Mouse (Mus musculus) neural tube, embryonic 11.5 days (tissue): ENCODE data around the gene Baiap2l2. TPM values are rescaled to one million over a fixed set of nuclear protein-coding genes. Genes with fewer than 3 reads are reported as not detected.

Source experiments
- ATAC-seq: fragments of 200-750 bp; cut with Nextera tagmentation; 2 replicates; pipeline ENCODE4 v1.8.0; 2017; ENCODE audit warnings: moderate number of reproducible peaks, mild to moderate bottlenecking, moderate TSS enrichment, moderate library complexity; ENCODE audit not compliant: insufficient read depth, low FRiP score, low TSS enrichment
- DNase-seq: peaks from one replicate; pipeline ENCODE4 v3.0.0-alpha.2; 2015; ENCODE audit warnings: low spot score
- H3K27ac ChIP-seq: fragments of 300-500 bp; sonication (generic); 2 replicates; pipeline ENCODE4 v1.5.1; 2014; ENCODE audit warnings: low read depth, mild to moderate bottlenecking, low read length
- H3K27me3 ChIP-seq: fragments of 300-500 bp; sonication (generic); 2 replicates; pipeline ENCODE4 v1.6.1; 2014; ENCODE audit warnings: mild to moderate bottlenecking, low read length, mixed read lengths; ENCODE audit not compliant: control insufficient read depth, insufficient read depth
- H3K36me3 ChIP-seq: fragments of 300-500 bp; sonication (generic); 2 replicates; pipeline ENCODE4 v1.6.1; 2014; ENCODE audit warnings: mild to moderate bottlenecking, low read length, moderate library complexity, mixed read lengths; ENCODE audit not compliant: control insufficient read depth, insufficient read depth
- H3K4me1 ChIP-seq: fragments of 300-500 bp; sonication (generic); 2 replicates; pipeline ENCODE4 v1.6.1; 2014; ENCODE audit warnings: low read length, mixed read lengths; ENCODE audit not compliant: control insufficient read depth, insufficient read depth
- H3K4me2 ChIP-seq: fragments of 300-500 bp; sonication (generic); 2 replicates; pipeline ENCODE4 v1.6.1; 2014; ENCODE audit warnings: low read depth, mild to moderate bottlenecking, moderate library complexity
- H3K4me3 ChIP-seq: fragments of 300-500 bp; sonication (generic); 2 replicates; pipeline ENCODE4 v1.5.1; 2014; ENCODE audit warnings: low read depth, low read length
- H3K9ac ChIP-seq: fragments of 300-500 bp; sonication (generic); 2 replicates; pipeline ENCODE4 v1.6.1; 2014; ENCODE audit warnings: mild to moderate bottlenecking, low read length
- H3K9me3 ChIP-seq: fragments of 300-500 bp; sonication (generic); 2 replicates; pipeline ENCODE4 v1.6.1; 2016; ENCODE audit warnings: low read length; ENCODE audit not compliant: control insufficient read depth
- WGBS: fragments of 180-500 bp; shearing (Covaris S2); extraction: QIAGEN DNeasy Blood & Tissue Kit; methylation state at CpG from one replicate; pipeline ENCODE4 v1.1.7; 2014; 5-methylcytosine and 5-hydroxymethylcytosine counted together
- polyA plus RNA-seq: library from polyadenylated mRNA; unstranded; fragments of >200 nt; fragmentation: Nextera tagmentation; extraction: Ambion mirVana; gene quantifications from 2 replicates; pipeline ENCODE4 v1.2.1, GENCODE M21; 2014

Baiap2l2 gene
- polyA plus RNA-seq, 1 experiment from 2014 or later = 1.9 TPM

GRCm38 (mm10) chr15:79326264-79326663 lies 40.9 kb upstream of the Baiap2l2 start:
- no peak for DNase-seq
- no peak overlapping the region for H3K4me3 ChIP-seq
- no peaks in the 10 kb centered on the region for H3K36me3 ChIP-seq
- 0 out of 2 replicates have a peak overlapping the region, but pooled peaks have one; percentile 7 for H3K4me2 ChIP-seq
- H3K27ac ChIP-seq = no peak overlapping the region
- H3K27me3 ChIP-seq = no peaks in the 10 kb centered on the region
- H3K9ac ChIP-seq = no peak overlapping the region
- H3K4me1 ChIP-seq = peaks cover 5% of the 10 kb centered on the region
- no peak for ATAC-seq
- H3K9me3 ChIP-seq = no peaks in the 10 kb centered on the region
- 69% methylated on average over 4 of the region's 4 CpGs for WGBS

- Histone ChIP-seq H3K27me3 (no peaks in the 10 kb centered on the region), H3K4me2 (no peak overlapping the region), H3K9me3 (no peaks in the 10 kb centered on the region), H3K9ac (no peak overlapping the region), H3K36me3 (no peaks in the 10 kb centered on the region), H3K4me3 (no peak overlapping the region), H3K27ac (no peak overlapping the region), H3K4me1 (peaks cover 5% of the 10 kb centered on the region)
- WGBS = 88% methylated on average over 3 of the region's 3 CpGs
- ATAC-seq (no peak), DNase-seq (no peak)
Measured at GRCm38 (mm10) chr15:79325742-79326141, 40.4 kb upstream of the Baiap2l2 start.

GRCm38 (mm10) chr15:79324373-79324772 lies 39.0 kb upstream of the Baiap2l2 start:
- Histone ChIP-seq H3K36me3 (no peaks in the 10 kb centered on the region), H3K9me3 (no peaks in the 10 kb centered on the region), H3K4me3 (no peak overlapping the region), H3K27ac (no peak overlapping the region; the same call in 1 of the 2 replicates), H3K4me1 (peaks cover 5% of the 10 kb centered on the region), H3K4me2 (no peak overlapping the region), H3K27me3 (no peaks in the 10 kb centered on the region), H3K9ac (no peak overlapping the region)
- WGBS = 93% methylated on average over 3 of the region's 3 CpGs
- DNase-seq = no peak
- no peak for ATAC-seq

GRCm38 (mm10) chr15:79323791-79324155 lies 38.4 kb upstream of the Baiap2l2 start:
- no peaks in the 10 kb centered on the region for H3K36me3 ChIP-seq
- DNase-seq (no peak), ATAC-seq (no peak)
- H3K9ac ChIP-seq = no peak overlapping the region
- no peaks in the 10 kb centered on the region for H3K27me3 ChIP-seq
- H3K9me3 ChIP-seq = no peaks in the 10 kb centered on the region
- 83% methylated on average over 4 of the region's 4 CpGs for WGBS
- H3K4me3 ChIP-seq = no peak overlapping the region
- no peak overlapping the region; the same call in 1 of the 2 replicates for H3K27ac ChIP-seq
- H3K4me2 ChIP-seq = no peak overlapping the region
- H3K4me1 ChIP-seq = peaks cover 5% of the 10 kb centered on the region

- ATAC-seq = no peak
- DNase-seq = no peak
- Histone ChIP-seq H3K9me3 (no peaks in the 10 kb centered on the region), H3K27ac (no peak overlapping the region), H3K4me2 (no peak overlapping the region), H3K4me3 (no peak overlapping the region), H3K4me1 (peaks cover 5% of the 10 kb centered on the region), H3K36me3 (no peaks in the 10 kb centered on the region), H3K27me3 (no peaks in the 10 kb centered on the region), H3K9ac (no peak overlapping the region)
- WGBS = 82% methylated on average over 6 of the region's 6 CpGs
Measured at GRCm38 (mm10) chr15:79322991-79323790, 37.9 kb upstream of the Baiap2l2 start.

GRCm38 (mm10) chr15:79322281-79322990 lies 37.1 kb upstream of the Baiap2l2 start:
- H3K4me3 ChIP-seq = no peak overlapping the region
- no peak overlapping the region for H3K9ac ChIP-seq
- WGBS = 79% methylated on average over 11 of the region's 11 CpGs
- ATAC-seq (no peak), DNase-seq (no peak)
- H3K9me3 ChIP-seq = no peaks in the 10 kb centered on the region
- no peaks in the 10 kb centered on the region for H3K27me3 ChIP-seq
- no peaks in the 10 kb centered on the region for H3K36me3 ChIP-seq
- no peak overlapping the region for H3K27ac ChIP-seq
- H3K4me2 ChIP-seq = no peak overlapping the region
- H3K4me1 ChIP-seq = peaks cover 5% of the 10 kb centered on the region

- DNase-seq (no peak), ATAC-seq (no peak)
- Histone ChIP-seq H3K9ac (no peak overlapping the region), H3K9me3 (no peaks in the 10 kb centered on the region), H3K27ac (no peak overlapping the region), H3K4me2 (no peak overlapping the region), H3K36me3 (no peaks in the 10 kb centered on the region), H3K27me3 (no peaks in the 10 kb centered on the region), H3K4me1 (no peaks in the 10 kb centered on the region), H3K4me3 (no peak overlapping the region)
- WGBS = 82% methylated on average over 5 of the region's 5 CpGs
Measured at GRCm38 (mm10) chr15:79321733-79322190, 36.4 kb upstream of the Baiap2l2 start.

- 84% methylated on average over 8 of the region's 8 CpGs for WGBS
- DNase-seq (no peak), ATAC-seq (no peak)
- Histone ChIP-seq H3K4me2 (no peak overlapping the region), H3K27ac (no peak overlapping the region), H3K27me3 (no peaks in the 10 kb centered on the region), H3K4me1 (no peaks in the 10 kb centered on the region), H3K9ac (no peak overlapping the region), H3K9me3 (no peaks in the 10 kb centered on the region), H3K4me3 (no peak overlapping the region), H3K36me3 (no peaks in the 10 kb centered on the region)
Measured at GRCm38 (mm10) chr15:79313848-79314369, 28.6 kb upstream of the Baiap2l2 start.
